Mouse (Mus musculus) hindbrain, embryonic 14.5 days (tissue): Measurements from ENCODE around the gene E130218I03Rik. TPM values are rescaled to one million over a fixed set of nuclear protein-coding genes. Genes with fewer than 3 reads are reported as not detected.
"Not testable (repeated sequence)": the region's sequence is repeated elsewhere in the genome, so short reads cannot be mapped to it uniquely, and the experiment has no call there.

Experiments
- ATAC-seq: fragments of 200-750 bp; cut with Nextera tagmentation; 2 replicates; pipeline ENCODE4 v1.8.0; 2017; ENCODE audit warnings: moderate number of reproducible peaks, mild to moderate bottlenecking, moderate TSS enrichment, moderate library complexity; ENCODE audit not compliant: low FRiP score
- DNase-seq: peaks from one replicate; pipeline ENCODE4 v3.0.0-alpha.2; 2015; ENCODE audit warnings: low spot score
- H3K27ac ChIP-seq: fragments of 300-500 bp; sonication (generic); 2 replicates; pipeline ENCODE4 v1.5.1; 2014; ENCODE audit warnings: mild to moderate bottlenecking, moderate library complexity
- H3K27me3 ChIP-seq: fragments of 300-500 bp; sonication (generic); 2 replicates; pipeline ENCODE4 v1.6.1; 2014; ENCODE audit warnings: mild to moderate bottlenecking, low read length, mixed read lengths; ENCODE audit not compliant: control insufficient read depth, insufficient read depth
- H3K36me3 ChIP-seq: fragments of 300-500 bp; sonication (generic); replicated peaks from 2 replicates; pipeline ENCODE4 v1.6.1; 2014; ENCODE audit not compliant: control insufficient read depth, insufficient read depth
- H3K4me1 ChIP-seq: fragments of 300-500 bp; sonication (generic); replicated peaks from 2 replicates; pipeline ENCODE4 v1.6.1; 2014; ENCODE audit warnings: antibody characterized with exemption, low read length, mixed read lengths; ENCODE audit not compliant: control insufficient read depth, insufficient read depth
- H3K4me2 ChIP-seq: fragments of 300-500 bp; sonication (generic); replicated peaks from 2 replicates; pipeline ENCODE4 v1.6.1; 2014; ENCODE audit warnings: mild to moderate bottlenecking, moderate library complexity
- H3K4me3 ChIP-seq: fragments of 300-500 bp; sonication (generic); replicated peaks from 2 replicates; pipeline ENCODE4 v1.5.1; 2014; ENCODE audit warnings: mild to moderate bottlenecking, low read length
- H3K9ac ChIP-seq: fragments of 300-500 bp; sonication (generic); 2 replicates; pipeline ENCODE4 v1.6.1; 2014
- H3K9me3 ChIP-seq: fragments of 300-500 bp; sonication (generic); 2 replicates; pipeline ENCODE4 v1.6.1; 2016; ENCODE audit warnings: low read length; ENCODE audit not compliant: control insufficient read depth
- WGBS: fragments of 180-500 bp; shearing (Covaris S2); extraction: QIAGEN DNeasy Blood & Tissue Kit; methylation state at CpG from one replicate; pipeline ENCODE4 v1.1.7; 2014; 5-methylcytosine and 5-hydroxymethylcytosine counted together
- polyA plus RNA-seq: library from polyadenylated mRNA; unstranded; fragments of >200 nt; fragmentation: Nextera tagmentation; extraction: Ambion mirVana; gene quantifications from 2 replicates; pipeline ENCODE4 v1.2.1, GENCODE M21; 2014

Gene E130218I03Rik
- polyA plus RNA-seq, 1 experiment from 2014 or later = 0.32 TPM

DNA sequence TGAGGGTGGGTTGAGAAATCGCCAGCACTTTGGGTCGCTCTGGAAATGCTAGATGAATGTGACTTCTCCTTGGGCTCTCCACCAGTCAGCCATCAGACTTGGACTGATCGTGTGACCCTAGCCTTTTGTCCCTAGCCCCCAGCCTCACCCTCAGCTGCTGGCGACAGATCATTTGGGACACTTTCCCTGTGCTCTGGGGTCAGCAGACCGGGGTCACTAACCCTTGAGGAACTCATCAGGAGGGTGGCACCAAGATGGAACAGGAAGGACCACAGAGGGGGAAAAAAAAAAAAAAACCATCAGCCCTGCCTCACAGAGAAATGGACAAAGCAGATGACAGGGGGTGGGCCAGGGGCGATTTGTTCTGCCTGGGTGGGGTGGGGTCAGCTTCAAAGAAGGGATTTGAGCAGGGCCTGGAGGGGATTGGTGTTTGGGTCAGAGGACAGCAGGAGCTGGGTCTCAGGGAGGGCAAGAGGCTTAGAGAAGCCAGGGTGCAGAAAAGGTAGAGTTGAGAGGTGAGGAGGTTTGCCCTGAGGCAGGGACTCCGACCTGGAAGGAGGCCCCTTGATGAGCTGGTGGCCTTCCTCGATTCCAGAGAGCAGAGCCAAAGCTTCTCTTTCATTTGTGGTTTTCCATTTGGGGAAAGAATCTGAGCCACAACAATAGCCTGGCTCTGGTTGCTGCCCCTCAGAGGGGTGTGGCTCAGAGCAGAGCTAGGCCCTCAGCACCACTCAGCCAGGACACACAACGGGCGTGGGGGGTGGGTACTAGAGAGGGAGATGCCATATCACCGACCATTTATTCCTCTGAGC lies 13.9 kb downstream of the E130218I03Rik start:
- Histone ChIP-seq H3K4me1 (peaks cover 2% of the 10 kb centered on the region; the same call in 1 of the 2 replicates), H3K36me3 (no peaks in the 10 kb centered on the region), H3K27me3 (peaks cover 39% of the 10 kb centered on the region), H3K27ac (no peak overlapping the region), H3K4me2 (no peak overlapping the region), H3K9ac (no peak overlapping the region), H3K9me3 (no peaks in the 10 kb centered on the region), H3K4me3 (no peak overlapping the region)
- 7% methylated on average over 11 of the region's 11 CpGs for WGBS
- no peak for DNase-seq
- ATAC-seq = no peak

GRCm38 (mm10) chr4:134258354-134258753 lies 14.9 kb downstream of the E130218I03Rik start:
- DNase-seq = no peak
- WGBS = 73% methylated on average over 11 of the region's 11 CpGs

GRCm38 (mm10) chr4:134263191-134263590 lies 19.7 kb downstream of the E130218I03Rik start:
- ATAC-seq (no peak), DNase-seq (no peak)
- H3K4me3 ChIP-seq = no peak overlapping the region
- no peaks in the 10 kb centered on the region for H3K9me3 ChIP-seq
- no peaks in the 10 kb centered on the region for H3K4me1 ChIP-seq
- H3K4me2 ChIP-seq = no peak overlapping the region
- H3K27me3 ChIP-seq = no peaks in the 10 kb centered on the region
- 36% methylated on average over 6 of the region's 6 CpGs for WGBS
- H3K9ac ChIP-seq = no peak overlapping the region
- H3K36me3 ChIP-seq = no peaks in the 10 kb centered on the region
- no peak overlapping the region for H3K27ac ChIP-seq

More at GRCm38 (mm10) chr4:134258354-134258753, 14.9 kb downstream of the E130218I03Rik start:
- Histone ChIP-seq H3K27me3 (peaks cover 30% of the 10 kb centered on the region), H3K4me1 (no peaks in the 10 kb centered on the region), H3K36me3 (no peaks in the 10 kb centered on the region), H3K4me2 (no peak overlapping the region), H3K9me3 (no peaks in the 10 kb centered on the region), H3K4me3 (no peak overlapping the region), H3K27ac (no peak overlapping the region), H3K9ac (no peak overlapping the region)
- ATAC-seq = no peak

DNA sequence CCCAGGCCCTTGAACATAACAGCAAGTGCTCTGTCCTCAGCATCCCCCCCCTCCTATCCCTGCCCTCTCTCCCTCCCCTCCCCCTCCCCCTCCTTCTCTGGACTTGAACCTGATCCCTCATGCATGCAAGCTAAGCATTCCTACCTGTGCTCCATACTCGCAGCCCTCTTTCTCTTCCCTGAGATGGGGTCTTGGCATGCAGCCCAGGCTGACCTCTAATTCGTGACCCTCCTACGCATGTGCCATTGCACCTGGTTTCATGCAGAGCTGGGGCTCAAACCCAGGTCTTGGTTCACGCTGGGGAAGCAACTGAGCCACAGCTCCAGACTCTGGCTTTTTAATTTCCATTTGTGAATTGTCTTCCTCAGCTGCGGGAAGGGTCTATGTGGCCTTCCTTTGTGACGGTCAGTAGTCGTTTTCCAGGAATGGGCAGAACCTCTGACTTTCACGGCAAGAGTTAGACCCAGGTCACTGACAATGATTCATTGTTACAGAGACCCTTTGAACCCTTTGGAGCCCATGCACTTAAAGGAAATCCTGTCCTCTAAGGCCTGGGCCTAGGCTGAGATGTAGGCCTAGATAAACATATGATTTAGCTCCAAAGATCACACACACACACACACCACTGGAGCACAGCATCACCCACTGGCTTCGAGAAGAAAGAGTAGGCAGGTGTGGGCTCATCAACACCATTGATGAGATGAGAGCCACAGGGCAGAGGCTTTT lies 22.6 kb downstream of the E130218I03Rik start:
- no peaks in the 10 kb centered on the region for H3K4me1 ChIP-seq
- H3K4me2 ChIP-seq = no peak overlapping the region
- H3K9me3 ChIP-seq = no peaks in the 10 kb centered on the region
- no peak overlapping the region for H3K4me3 ChIP-seq
- WGBS = 64% methylated on average over 9 of the region's 9 CpGs
- H3K27me3 ChIP-seq = no peaks in the 10 kb centered on the region
- H3K27ac ChIP-seq = no peak overlapping the region
- H3K36me3 ChIP-seq = no peaks in the 10 kb centered on the region
- H3K9ac ChIP-seq = no peak overlapping the region
- DNase-seq (no peak), ATAC-seq (no peak)

DNA sequence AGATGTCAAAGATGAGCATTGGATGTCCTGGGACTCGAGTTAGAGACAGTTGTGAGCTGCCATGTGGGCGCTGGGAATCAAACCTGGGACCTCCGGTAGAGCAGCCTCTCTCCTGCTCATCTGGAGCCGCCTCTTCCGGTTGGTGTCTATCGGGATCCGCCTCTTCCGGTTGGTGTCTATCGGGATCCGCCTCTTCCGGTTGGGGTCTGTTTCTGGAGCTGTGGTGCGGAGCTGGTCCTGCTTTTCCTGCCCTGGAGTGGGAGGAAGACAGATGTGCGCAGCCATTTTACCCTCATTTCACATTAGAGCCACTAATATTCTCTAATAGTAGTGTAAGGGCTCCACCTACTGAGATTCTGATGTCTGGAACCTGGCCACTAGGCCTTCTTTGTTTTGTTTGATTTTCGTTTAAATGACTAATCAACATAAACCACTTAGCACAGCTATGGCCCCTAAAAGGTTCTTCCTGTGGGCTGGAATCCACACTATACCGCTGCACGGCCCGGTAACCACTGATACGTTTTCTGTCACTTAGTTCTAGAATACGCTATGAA lies 24.7 kb downstream of the E130218I03Rik start:
- WGBS = 87% methylated on average over 19 of the region's 19 CpGs
- Histone ChIP-seq H3K9ac (no peak overlapping the region), H3K4me2 (no peak overlapping the region), H3K27me3 (no peaks in the 10 kb centered on the region), H3K4me3 (no peak overlapping the region), H3K4me1 (no peaks in the 10 kb centered on the region), H3K27ac (no peak overlapping the region), H3K9me3 (no peaks in the 10 kb centered on the region), H3K36me3 (no peaks in the 10 kb centered on the region)
- DNase-seq = no peak
- no peak for ATAC-seq

GRCm38 (mm10) chr4:134269622-134270021 lies 26.2 kb downstream of the E130218I03Rik start:
- not testable (repeated sequence) for H3K9me3 ChIP-seq, H3K27me3 ChIP-seq, H3K4me2 ChIP-seq, DNase-seq, H3K4me3 ChIP-seq, H3K36me3 ChIP-seq, H3K4me1 ChIP-seq, ATAC-seq, H3K9ac ChIP-seq, H3K27ac ChIP-seq

- no peak overlapping the region for H3K4me2 ChIP-seq
- no peak overlapping the region for H3K27ac ChIP-seq
- DNase-seq (no peak), ATAC-seq (no peak)
- H3K9ac ChIP-seq = no peak overlapping the region
- no peaks in the 10 kb centered on the region for H3K27me3 ChIP-seq
- H3K4me1 ChIP-seq = no peaks in the 10 kb centered on the region
- 86% methylated on average over 7 of the region's 7 CpGs for WGBS
- peaks cover 18% of the 10 kb centered on the region for H3K36me3 ChIP-seq
- no peaks in the 10 kb centered on the region for H3K9me3 ChIP-seq
- no peak overlapping the region for H3K4me3 ChIP-seq
Observed at GRCm38 (mm10) chr4:134271979-134272378, 28.5 kb downstream of the E130218I03Rik start.

DNA sequence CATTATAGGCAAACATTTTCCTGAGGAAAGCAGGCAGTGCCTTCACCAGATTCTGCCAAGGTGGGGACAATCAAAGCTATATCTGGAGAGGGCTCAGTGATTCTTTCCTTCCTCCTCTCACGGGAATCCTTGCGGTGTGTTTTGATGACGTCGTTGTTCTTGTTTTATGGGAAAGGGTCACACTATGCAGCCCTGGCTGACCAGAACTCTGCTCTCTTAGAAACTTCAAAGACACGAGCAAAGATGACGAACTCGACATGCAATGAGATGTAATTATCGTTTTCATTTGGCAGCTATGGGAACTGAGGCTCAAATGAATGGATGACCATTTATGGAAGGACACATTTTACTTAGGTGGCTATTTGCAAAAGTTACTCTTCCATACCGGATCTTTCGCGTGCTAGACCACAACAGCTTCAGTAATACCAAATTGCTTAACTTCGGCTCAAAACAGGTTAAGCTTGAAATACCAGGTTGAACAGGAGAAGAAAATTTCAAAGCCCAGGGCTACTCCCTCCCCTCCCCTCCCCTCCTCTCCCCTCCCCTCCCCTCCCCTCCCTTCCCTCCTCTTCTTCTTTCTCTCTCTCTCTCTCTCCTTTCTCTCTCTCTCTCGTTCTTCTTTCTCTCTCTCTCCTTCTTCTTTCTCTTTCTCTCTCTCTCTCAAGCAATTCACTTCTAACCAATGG lies 29.4 kb downstream of the E130218I03Rik start:
- WGBS = 33% methylated on average over 12 of the region's 13 CpGs
- Histone ChIP-seq H3K4me2 (peak overlapping the region; percentile 15; the same call in 1 of the 2 replicates), H3K9me3 (no peaks in the 10 kb centered on the region), H3K9ac (no peak overlapping the region), H3K27ac (no peak overlapping the region), H3K27me3 (no peaks in the 10 kb centered on the region), H3K36me3 (peaks cover 26% of the 10 kb centered on the region), H3K4me3 (no peak overlapping the region), H3K4me1 (no peaks in the 10 kb centered on the region)
- no peak for DNase-seq
- ATAC-seq = no peak
